Mouse (Mus musculus): ENCODE measurements around the gene Card11. TPM values are rescaled to one million over a fixed set of nuclear protein-coding genes. Genes with fewer than 3 reads are reported as not detected.
A peak's percentile ranks its signal among the peaks of the same experiment; 100 is the strongest.

Card11 gene
- polyA plus RNA-seq, 1 experiment from 2014 or later = 20.0 TPM

- DNase-seq (ENCODE audit: low spot score) = no peak
These were observed 146.7 kb downstream of the Card11 start for GRCm38 (mm10) chr5:140853723-140854122.

GRCm38 (mm10) chr5:140852435-140852996 lies 147.9 kb downstream of the Card11 start:
- no peak for DNase-seq (ENCODE audit: low spot score)

- peak; percentile 59 for DNase-seq (ENCODE audit: low spot score)
These were observed 153.1 kb downstream of the Card11 start for GRCm38 (mm10) chr5:140847300-140847729.

DNA sequence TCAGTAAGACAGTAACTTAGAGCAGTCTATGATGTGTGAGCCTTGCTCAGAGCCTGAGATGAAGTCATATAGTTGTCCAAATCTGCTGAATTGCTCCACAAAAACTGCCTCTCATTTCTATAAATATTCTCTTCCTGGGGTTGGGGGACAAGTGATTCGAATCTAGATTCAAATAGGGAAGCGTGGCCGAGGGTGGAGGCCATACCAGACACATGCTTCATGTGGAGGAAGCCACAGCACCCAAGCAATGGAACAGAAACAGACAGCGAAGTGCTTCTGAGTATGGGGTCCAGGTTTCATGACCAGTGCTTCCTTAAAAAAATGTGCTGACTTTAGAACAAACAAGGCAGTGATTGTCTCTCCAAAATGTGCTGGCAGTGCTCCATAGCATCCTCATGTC lies 158.4 kb downstream of the Card11 start:
- no peak for DNase-seq (ENCODE audit: low spot score)

GRCm38 (mm10) chr5:140831064-140831431 lies 169.3 kb downstream of the Card11 start:
- no peak for DNase-seq (ENCODE audit: low spot score)

DNA sequence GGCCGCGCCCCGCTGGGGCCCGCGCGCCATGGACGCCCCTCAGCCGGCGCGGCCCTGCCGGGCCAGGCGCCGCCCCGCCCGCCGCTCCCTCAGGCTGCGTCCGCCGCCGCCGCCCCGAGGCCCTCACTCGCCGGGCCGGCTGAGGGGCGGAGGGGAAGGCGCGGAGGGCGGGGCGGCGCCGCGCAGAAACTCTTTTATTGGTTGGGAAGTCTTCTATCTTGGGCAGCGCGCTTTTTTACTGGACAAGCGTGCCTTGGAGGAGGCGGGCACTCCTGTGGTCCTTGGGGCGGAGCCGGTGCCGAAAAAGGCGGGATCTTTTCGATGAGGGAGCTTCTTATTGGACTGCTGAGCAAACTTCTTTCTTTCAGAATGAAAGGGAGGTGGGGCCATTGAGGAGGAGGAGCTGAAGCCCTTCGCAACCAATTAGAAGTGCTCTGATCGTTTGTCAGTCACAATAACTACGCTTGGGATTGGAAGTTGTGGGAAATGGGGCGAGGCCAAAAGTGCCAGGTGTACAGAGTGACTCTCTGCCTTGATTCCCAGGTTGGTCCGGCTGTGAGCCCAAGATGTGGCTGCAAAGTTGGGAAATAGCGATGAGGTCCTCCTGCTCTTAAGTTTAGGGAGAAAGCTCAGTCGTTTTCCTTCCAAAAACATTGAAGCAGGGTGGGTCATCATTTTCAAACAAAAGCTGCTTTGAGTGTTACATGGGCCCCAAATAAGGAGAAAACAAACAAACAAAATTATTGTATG lies 169.9 kb downstream of the Card11 start, which contains the start of gene Gna12:
Gna12 (minus strand) TSS at position 118 of the 750 bp plus-strand sequence.
- DNase-seq (ENCODE audit: low spot score) = peak; percentile 99

GRCm38 (mm10) chr5:140829911-140830294 lies 170.5 kb downstream of the Card11 start:
- peak; percentile 58 for DNase-seq (ENCODE audit: low spot score)

DNA sequence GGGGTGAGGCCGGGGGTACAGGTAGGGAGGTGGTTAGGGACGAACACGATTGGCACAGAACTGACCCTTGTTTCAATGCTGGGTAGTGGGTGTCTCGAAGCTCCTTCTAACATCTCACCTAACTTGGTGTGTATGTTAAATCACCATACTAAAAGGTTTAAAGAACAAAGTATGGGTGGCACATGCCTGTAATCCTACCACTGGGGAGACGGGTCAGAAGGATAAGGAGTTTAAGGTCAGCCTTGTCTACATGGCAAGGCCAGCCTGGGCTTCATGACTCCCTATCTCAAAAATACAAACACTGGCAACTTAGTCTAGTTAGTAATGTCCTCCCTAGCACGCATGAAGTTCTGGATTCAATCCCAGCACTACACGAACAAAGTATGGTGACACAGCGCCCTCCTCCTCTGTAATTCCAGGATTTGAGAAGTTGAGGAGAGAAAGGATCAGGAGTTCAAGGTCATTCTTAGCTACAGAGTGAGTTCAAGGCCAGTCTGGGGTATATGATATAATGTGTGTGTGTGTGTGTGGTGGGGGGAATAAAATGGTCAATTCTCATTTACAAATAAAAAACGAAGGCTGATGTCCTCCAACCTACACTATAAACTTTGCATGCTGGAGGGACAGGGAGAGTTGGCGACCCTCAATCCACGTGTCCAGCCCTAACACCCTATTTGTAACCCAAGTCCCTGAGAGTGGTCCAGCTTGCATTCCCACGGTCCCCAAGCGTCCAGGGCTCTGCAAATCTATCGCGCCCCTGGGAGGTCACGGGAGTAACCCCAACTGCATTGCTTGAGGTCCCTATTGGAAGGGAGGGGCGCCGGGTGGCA lies 171.1 kb downstream of the Card11 start:
- no peak for DNase-seq (ENCODE audit: low spot score)

- no peak for DNase-seq (ENCODE audit: low spot score)
These were observed 172.0 kb downstream of the Card11 start for GRCm38 (mm10) chr5:140828363-140828762.

DNA sequence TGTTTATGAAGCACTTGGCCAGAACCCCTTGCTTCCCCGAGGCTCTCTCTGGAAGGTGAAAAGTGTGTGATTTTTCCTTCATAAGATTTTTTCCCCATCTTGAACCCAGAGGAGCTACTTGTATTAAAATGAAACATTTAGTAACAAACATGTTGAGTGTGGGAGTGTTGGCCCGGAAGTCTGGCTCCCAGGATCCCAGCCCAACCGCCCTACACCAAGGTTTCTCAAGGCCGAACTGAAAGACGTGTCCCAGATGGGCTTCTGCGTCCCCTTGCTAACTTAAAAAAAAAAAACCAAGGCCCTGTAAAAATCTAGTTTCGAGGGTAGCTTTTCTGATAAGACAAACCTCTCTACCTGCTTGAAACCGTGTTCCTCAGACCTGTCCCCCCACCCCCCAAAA lies 172.5 kb downstream of the Card11 start:
- DNase-seq (ENCODE audit: low spot score) = no peak

DNA sequence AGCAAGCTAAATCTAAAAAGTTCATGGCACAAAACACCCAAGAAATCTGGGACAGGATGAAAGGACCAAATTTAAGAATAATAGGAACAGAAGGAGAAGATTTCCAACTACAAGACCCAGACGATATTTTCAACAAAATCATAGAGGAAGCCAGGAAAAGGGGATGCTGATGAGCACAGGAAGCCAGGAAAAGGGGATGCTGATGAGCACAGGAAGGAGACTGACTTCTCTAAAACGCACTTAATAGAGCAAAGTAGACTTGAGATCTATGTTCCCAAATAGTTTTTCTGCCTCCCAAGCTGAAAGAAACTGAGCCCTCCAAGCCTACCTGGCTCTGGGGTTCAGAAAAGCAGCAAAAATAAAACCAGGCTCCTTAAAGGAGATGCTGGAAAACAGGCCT lies 173.0 kb downstream of the Card11 start:
- no peak for DNase-seq (ENCODE audit: low spot score)

DNA sequence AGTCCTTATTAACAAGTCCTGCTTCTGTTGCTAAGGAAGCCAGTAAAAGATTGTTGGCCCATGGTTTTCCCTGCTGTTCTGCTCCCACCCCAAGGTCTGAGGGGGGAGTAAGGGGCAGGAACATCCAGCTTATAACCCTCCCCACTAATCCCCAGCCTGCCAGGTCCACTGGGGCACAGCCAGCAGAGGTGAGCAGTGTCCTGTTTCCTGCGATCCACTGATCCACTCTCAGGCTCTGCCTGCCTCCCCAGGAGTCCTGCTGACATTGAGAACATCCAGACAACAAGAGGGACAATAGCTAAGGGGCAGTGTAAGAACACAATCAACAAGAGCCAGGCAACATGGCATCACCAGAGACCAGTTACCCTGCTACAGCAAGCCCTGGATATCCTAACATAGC lies 173.6 kb downstream of the Card11 start:
- no peak for DNase-seq (ENCODE audit: low spot score)

GRCm38 (mm10) chr5:140826118-140826517 lies 174.3 kb downstream of the Card11 start:
- no peak for DNase-seq (ENCODE audit: low spot score)

DNA sequence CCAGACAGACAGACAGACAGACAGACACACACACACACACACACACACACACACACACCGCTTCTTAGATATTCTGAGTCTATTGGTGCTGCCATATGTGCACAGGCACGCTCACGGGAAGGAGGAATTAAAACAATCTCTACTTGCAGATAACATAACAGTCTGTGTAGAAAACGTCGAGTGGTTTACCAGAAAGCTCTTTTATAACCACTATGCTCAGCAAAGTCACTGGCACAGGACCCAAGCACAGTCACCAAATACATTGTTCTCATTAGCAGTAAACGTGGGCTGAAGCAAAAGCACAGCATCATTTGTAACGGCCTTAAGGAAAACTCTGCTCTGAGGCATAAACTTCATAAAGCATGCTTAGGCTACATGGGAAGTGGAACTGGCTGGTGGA lies 176.3 kb downstream of the Card11 start:
- no peak for DNase-seq (ENCODE audit: low spot score)

- DNase-seq (ENCODE audit: low spot score) = no peak
These were observed 177.0 kb downstream of the Card11 start for GRCm38 (mm10) chr5:140823386-140823785.

Small RNA genes within 50 kb of the gene (microRNA-seq; reads per million reads assigned to microRNA genes)
- not detected for gene Gm44385 (ENCODE audit: borderline number of aligned reads)

Other genes with a start within 250 kb of the Card11 start
- gene Gna12, start 170.2 kb downstream of the Card11 start, polyA plus RNA-seq (2015; fragmentation: Nextera tagmentation; extraction: Ambion mirVana) = 13.1 and 16.3 TPM in 2 replicates
- gene Sdk1, start 240.9 kb upstream of the Card11 start, polyA plus RNA-seq (2015; fragmentation: Nextera tagmentation; extraction: Ambion mirVana) = 0.51 and 0.55 TPM in 2 replicates